Mouse (Mus musculus) erythroblast, embryonic 14.5 days (primary cell): Measurements from ENCODE around the gene Tpx2. TPM values are rescaled to one million over a fixed set of nuclear protein-coding genes. Genes with fewer than 3 reads are reported as not detected.

ENCODE experiments used
- H3K27me3 ChIP-seq: 2 replicates; pipeline ENCODE4 v1.6.1; 2012; ENCODE audit warnings: inconsistent platforms; ENCODE audit not compliant: control insufficient read depth
- H3K36me3 ChIP-seq: 2 replicates; pipeline ENCODE4 v1.6.1; 2012; ENCODE audit warnings: mild to moderate bottlenecking, inconsistent platforms; ENCODE audit not compliant: control insufficient read depth
- H3K4me1 ChIP-seq: 2 replicates; pipeline ENCODE4 v1.6.1; 2012; ENCODE audit warnings: inconsistent platforms; ENCODE audit not compliant: control insufficient read depth
- H3K4me3 ChIP-seq: replicated peaks from 2 replicates; pipeline ENCODE3; 2012; ENCODE audit warnings: moderate library complexity, mild to moderate bottlenecking, inconsistent platforms
- H3K9me3 ChIP-seq: 2 replicates; pipeline ENCODE4 v1.6.1; 2012; ENCODE audit warnings: low read length, inconsistent platforms, mixed read lengths; ENCODE audit not compliant: control insufficient read depth
- GATA1 ChIP-seq: IDR thresholded peaks from 2 replicates; pipeline ENCODE4 v1.6.1; 2012; ENCODE audit warnings: low read length, inconsistent platforms, mixed read lengths
- TAL1 ChIP-seq: IDR thresholded peaks from 3 replicates; pipeline ENCODE4 v1.6.1; 2012; ENCODE audit warnings: low read length, inconsistent platforms, mixed read lengths
- polyA plus RNA-seq: library from polyadenylated mRNA; stranded (reverse); fragments of >175 nt; gene quantifications from 2 replicates; pipeline ENCODE4 v1.2.3, GENCODE M21; 2012

Tpx2 gene
- polyA plus RNA-seq, 1 experiment, result 4.9 TPM

- Histone ChIP-seq H3K4me3 (no peak overlapping the region), H3K4me1 (no peaks in the 10 kb centered on the region), H3K27me3 (no peaks in the 10 kb centered on the region; the same call in 1 of the 2 replicates), H3K9me3 (no peaks in the 10 kb centered on the region), H3K36me3 (peaks cover 97% of the 10 kb centered on the region)
- no peak for TF ChIP-seq TAL1
- no peak for TF ChIP-seq GATA1
Measured at GRCm38 (mm10) chr2:152887230-152887629, 39.5 kb downstream of the Tpx2 start.

GRCm38 (mm10) chr2:152888774-152889173, 41.0 kb downstream of the Tpx2 start:
- TF ChIP-seq TAL1 (no peak), GATA1 (no peak)
- peaks cover 2% of the 10 kb centered on the region; the same call in 1 of the 2 replicates for H3K9me3 ChIP-seq
- H3K4me1 ChIP-seq, result no peaks in the 10 kb centered on the region
- H3K27me3 ChIP-seq, result no peaks in the 10 kb centered on the region; the same call in 1 of the 2 replicates
- peaks cover 97% of the 10 kb centered on the region for H3K36me3 ChIP-seq
- H3K4me3 ChIP-seq, result no peak overlapping the region

GRCm38 (mm10) chr2:152895834-152896233, 48.1 kb downstream of the Tpx2 start:
- Histone ChIP-seq H3K9me3 (peaks cover 2% of the 10 kb centered on the region; the same call in 1 of the 2 replicates), H3K4me3 (no peak overlapping the region), H3K4me1 (no peaks in the 10 kb centered on the region), H3K36me3 (peaks cover 79% of the 10 kb centered on the region), H3K27me3 (no peaks in the 10 kb centered on the region; the same call in 1 of the 2 replicates)
- TF ChIP-seq TAL1 (no peak), GATA1 (no peak)

GRCm38 (mm10) chr2:152896926-152897325, 49.2 kb downstream of the Tpx2 start:
- Histone ChIP-seq H3K4me1 (peaks cover 1% of the 10 kb centered on the region; the same call in 1 of the 2 replicates), H3K4me3 (no peak overlapping the region), H3K9me3 (peaks cover 2% of the 10 kb centered on the region; the same call in 1 of the 2 replicates), H3K27me3 (peaks cover 3% of the 10 kb centered on the region), H3K36me3 (peaks cover 74% of the 10 kb centered on the region)
- TF ChIP-seq TAL1 (no peak), GATA1 (no peak)

GRCm38 (mm10) chr2:152899011-152899410, 51.2 kb downstream of the Tpx2 start:
- H3K9me3 ChIP-seq, result no peaks in the 10 kb centered on the region; the same call in 1 of the 2 replicates
- no peak for TF ChIP-seq TAL1
- TF ChIP-seq GATA1, result no peak

GRCm38 (mm10) chr2:152901296-152901695, 53.5 kb downstream of the Tpx2 start:
- H3K9me3 ChIP-seq, result no peaks in the 10 kb centered on the region
- H3K4me1 ChIP-seq, result peaks cover 1% of the 10 kb centered on the region; the same call in 1 of the 2 replicates
- no peak for TF ChIP-seq GATA1
- no peak for TF ChIP-seq TAL1
- peaks cover 31% of the 10 kb centered on the region for H3K36me3 ChIP-seq
- H3K27me3 ChIP-seq, result peaks cover 3% of the 10 kb centered on the region
- H3K4me3 ChIP-seq, result no peak overlapping the region

More at GRCm38 (mm10) chr2:152899011-152899410, 51.2 kb downstream of the Tpx2 start:
- peaks cover 3% of the 10 kb centered on the region for H3K27me3 ChIP-seq
- H3K4me3 ChIP-seq, result no peak overlapping the region
- peaks cover 1% of the 10 kb centered on the region; the same call in 1 of the 2 replicates for H3K4me1 ChIP-seq
- H3K36me3 ChIP-seq, result peaks cover 54% of the 10 kb centered on the region

GRCm38 (mm10) chr2:152902658-152903057, 54.9 kb downstream of the Tpx2 start:
- Histone ChIP-seq H3K4me1 (peaks cover 1% of the 10 kb centered on the region; the same call in 1 of the 2 replicates), H3K27me3 (peaks cover 3% of the 10 kb centered on the region), H3K36me3 (peaks cover 19% of the 10 kb centered on the region), H3K9me3 (no peaks in the 10 kb centered on the region), H3K4me3 (no peak overlapping the region)
- TF ChIP-seq GATA1 (no peak), TAL1 (no peak)

GRCm38 (mm10) chr2:152903586-152903985, 55.8 kb downstream of the Tpx2 start:
- Histone ChIP-seq H3K27me3 (peaks cover 3% of the 10 kb centered on the region), H3K4me1 (peaks cover 1% of the 10 kb centered on the region; the same call in 1 of the 2 replicates), H3K4me3 (no peak overlapping the region), H3K36me3 (peaks cover 18% of the 10 kb centered on the region), H3K9me3 (no peaks in the 10 kb centered on the region)
- TF ChIP-seq GATA1, result no peak
- no peak for TF ChIP-seq TAL1

GRCm38 (mm10) chr2:152904127-152904643, 56.4 kb downstream of the Tpx2 start:
- no peaks in the 10 kb centered on the region for H3K9me3 ChIP-seq
- H3K27me3 ChIP-seq, result peaks cover 3% of the 10 kb centered on the region
- peaks cover 1% of the 10 kb centered on the region; the same call in 1 of the 2 replicates for H3K4me1 ChIP-seq
- H3K36me3 ChIP-seq, result peaks cover 12% of the 10 kb centered on the region
- H3K4me3 ChIP-seq, result no peak overlapping the region
- TF ChIP-seq GATA1, result no peak
- TF ChIP-seq TAL1, result no peak
